Mouse (Mus musculus) cerebellum, adult 18-20 months (tissue): ENCODE results near the gene Sart1.
"Not testable (repeated sequence)": the region's sequence is repeated elsewhere in the genome, so short reads cannot be mapped to it uniquely, and the experiment has no call there.

Experiments used
- DNase-seq, 2 experiments: peaks; one replicate each; pipeline ENCODE4 v3.0.0; 2021

The Sart1 gene

GRCm38 (mm10) chr19:5413840-5414239 is 25.3 kb upstream of the Sart1 start:
- no peak for DNase-seq

GRCm38 (mm10) chr19:5411961-5412360 is 23.5 kb upstream of the Sart1 start:
- no peak for DNase-seq

DNA sequence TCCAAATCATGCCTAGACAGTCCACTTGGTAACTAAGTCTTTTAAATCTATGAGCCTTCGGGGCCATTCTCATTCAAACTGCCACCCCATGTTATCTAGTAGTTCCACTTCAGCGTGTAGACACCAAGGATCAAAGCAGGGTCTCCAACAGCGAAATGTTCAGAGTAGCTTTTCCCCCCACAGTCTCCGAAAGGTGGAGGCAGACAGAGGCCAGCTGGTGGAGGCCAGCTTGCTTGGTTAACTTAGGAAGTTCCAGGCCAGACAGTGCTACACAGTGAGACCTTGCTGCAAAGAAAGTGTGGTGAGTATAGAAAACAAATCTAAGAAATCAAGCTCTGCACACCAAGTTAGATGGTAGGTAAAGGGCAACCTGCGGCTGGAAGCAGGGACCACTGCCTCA is 22.1 kb upstream of the Sart1 start:
- no peak for DNase-seq

DNA sequence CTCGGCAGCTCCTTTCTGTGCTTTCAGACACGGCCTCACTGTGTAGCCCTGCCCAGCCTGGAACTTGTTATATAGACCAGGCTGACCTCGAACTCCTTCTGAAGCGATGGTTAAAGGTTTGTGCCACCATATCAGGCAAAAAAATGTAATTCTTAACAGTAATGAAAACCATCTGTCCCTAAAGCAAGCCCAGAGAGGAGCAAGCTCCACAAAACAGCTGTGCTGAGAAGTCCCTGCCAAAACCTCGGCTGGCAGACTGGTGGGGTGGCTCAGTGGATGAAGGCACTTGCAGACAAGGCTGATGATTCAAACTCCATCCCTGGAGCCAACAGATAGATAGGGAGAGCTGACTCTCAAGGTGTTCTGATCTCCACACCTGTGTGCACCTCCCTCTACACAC is 20.6 kb upstream of the Sart1 start:
- no peak for DNase-seq

GRCm38 (mm10) chr19:5408057-5409001 is 19.8 kb upstream of the Sart1 start:
- DNase-seq, result no peak

DNA sequence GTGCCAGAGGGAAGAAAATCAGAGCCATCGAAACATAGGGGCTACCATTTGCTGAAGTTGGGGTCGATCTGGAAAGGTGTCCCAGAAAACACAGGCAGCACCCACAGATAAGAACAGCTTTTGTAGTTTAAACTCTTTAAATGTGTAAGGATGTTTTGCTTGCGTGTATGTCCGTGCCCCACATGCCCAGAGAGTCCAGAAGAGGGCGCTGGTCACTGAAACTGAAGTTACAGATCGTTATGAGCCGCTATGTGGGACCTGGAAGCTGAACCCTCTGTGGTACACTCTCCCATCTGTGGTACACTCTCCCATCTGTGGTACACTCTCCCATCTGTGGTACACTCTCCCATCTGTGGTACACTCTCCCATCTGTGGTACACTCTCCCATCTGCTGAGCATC is 18.6 kb upstream of the Sart1 start:
- peak; percentile 73 to 75 for DNase-seq

DNA sequence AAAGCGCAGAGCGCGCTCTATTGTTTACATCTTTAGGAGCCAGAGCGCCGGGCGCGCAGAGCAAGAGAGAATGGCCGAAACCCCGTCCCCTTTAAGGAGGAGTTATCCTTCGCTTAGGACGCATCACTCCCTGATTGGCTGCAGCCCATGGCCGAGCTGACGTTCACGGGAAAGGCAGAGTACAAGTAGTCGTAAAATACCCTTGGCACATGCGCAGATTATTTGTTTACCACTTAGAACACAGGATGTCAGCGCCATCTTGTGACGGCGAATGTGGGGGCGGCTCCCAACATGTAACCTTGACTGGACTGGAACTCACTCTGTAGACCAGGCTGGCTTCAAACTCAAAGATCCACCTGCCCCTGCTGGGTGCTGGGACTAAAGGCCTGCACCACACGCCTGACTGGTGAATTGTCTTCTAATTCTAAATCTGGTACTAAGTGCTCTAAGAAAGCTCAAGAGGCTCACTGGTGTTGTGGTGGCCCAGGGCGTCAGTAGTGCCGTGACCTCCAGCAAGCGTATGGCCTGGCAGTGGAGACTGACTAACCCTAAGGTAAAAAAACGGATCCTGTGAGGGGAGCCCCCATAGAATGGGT is 18.1 kb upstream of the Sart1 start:
- DNase-seq, result peak; percentile 59

GRCm38 (mm10) chr19:5405924-5406323 is 17.4 kb upstream of the Sart1 start:
- no peak for DNase-seq

- no peak for DNase-seq
Observed at GRCm38 (mm10) chr19:5402293-5402692, 13.8 kb upstream of the Sart1 start, which contains the start of gene Tsga10ip. TSS of gene Tsga10ip (minus strand) at chr19:5402526.

DNA sequence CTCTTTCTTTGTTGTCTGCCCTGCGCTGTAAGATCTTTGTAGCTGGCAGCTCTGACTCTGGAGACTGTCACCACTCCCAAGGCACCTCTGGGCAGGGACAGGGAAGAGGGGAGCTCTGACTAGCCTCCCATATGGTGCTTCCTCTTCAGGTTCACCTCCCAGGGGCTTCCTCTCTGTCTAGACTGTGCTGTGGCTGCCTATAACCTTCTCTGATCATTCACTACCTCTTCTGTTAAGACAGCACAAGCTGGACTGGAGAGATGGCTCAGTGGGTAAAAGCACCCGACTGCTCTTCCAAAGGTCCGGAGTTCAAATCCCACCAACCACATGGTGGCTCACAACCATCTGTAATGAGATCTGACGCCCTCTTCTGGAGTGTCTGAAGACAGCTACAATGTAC is 12.6 kb upstream of the Sart1 start:
- DNase-seq, result not testable (repeated sequence)

DNA sequence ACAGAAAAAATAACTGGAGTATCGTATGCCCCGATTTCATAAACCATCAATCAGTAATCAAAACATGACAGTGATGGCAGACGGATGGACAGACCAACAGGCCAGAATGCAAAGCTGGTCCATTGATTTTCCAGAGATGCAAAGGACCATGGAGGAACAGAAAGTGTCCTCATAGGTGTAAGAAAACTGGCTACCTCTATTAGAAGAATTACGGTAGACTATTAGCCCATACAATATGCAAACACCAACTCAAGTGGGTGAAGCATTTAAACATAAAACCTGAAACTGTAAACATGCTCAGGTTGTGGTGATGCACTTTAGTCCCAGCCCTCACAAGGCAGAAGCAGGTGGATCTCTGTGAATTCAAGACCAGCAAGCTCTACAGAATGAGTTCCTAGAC is 6.9 kb upstream of the Sart1 start:
- DNase-seq, result no peak

- DNase-seq, result peak; percentile 61 to 67
Observed at GRCm38 (mm10) chr19:5394168-5394567, 5.7 kb upstream of the Sart1 start.

DNA sequence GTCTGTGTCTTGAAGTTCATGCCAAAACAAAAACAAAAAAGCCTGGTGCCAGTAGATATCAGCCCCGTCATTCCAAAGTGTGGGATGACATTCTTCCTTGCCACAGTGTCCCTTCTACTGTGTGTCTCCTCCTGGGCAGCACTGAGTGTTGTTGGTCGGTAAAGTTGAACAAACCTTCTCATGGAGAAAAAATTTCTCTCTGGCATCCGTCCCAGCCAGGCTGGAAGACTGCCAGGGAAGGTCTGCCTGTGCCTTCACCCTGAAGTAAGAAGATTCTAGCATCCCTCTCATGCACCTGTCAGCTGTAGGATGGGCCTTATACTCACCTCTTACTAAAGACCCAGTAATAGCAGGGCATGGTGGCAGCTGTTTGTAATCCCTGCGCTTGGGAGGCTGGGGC is 4.4 kb upstream of the Sart1 start:
- peak; percentile 64 to 73 for DNase-seq

DNA sequence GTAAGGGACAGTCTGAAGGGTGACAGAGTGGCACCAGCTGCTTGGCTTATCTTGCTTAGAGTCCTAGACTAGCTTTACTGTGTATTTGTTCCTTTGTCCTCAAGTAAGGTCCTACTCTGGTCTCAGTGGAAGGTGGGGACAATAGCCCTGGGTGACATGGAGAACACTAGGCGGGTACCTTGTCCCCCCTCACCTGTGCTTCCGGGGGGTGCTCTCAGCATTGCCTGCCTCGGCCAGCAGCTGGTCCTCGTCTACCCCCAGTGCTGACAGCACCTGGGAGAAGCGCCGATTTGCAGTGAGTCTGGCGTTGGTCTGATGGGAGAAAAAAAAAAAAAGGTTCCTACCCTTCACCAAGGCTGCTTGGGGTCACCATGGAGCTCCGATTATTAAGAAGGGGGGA is 1.9 kb upstream of the Sart1 start:
- DNase-seq, result no peak

DNA sequence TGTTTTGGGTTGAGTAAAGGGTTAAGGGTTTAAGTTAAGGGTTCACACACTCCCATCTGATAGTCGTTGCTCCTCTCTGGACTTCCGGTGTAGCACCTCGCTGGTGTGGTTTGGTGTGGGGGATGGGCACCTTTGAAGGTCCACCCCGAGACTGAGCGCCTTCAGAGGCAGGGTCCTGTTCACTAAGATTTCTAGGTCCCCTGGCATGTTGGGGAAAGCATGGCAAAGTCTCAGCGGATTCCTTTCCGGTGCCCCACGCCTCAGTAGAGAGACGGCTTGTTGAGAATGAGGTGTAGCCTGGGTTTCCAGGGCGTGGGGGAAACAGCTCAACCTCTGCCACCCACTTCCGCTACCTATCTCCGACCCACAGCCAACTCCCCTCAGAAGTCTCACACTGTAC is 1.1 kb upstream of the Sart1 start:
- DNase-seq, result no peak

DNA sequence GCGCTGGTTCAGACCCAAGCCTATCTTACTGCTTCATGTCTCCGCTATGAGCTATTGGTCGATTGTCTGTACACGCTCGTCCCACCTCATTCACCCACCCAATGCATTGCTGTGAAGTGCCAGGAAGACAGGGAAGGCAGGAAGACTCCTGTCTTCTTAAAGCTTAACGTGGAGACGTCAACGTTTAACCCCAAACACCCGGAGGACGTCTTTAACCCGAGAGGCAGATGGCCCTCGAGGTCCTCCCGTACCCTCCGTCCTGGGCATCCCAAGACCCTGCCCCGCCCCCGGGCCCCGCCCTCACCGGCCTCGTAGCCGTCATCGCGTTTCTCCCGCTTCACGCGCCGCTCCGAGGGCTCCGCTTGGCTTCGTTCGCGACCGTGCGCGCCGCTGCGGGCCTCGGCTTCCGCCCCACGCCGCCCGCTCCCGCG is 477 bp downstream of the Sart1 start:
- peak in 1 of 2 experiments; percentile 25 for DNase-seq

- no peak for DNase-seq
Observed at GRCm38 (mm10) chr19:5384715-5385114, 3.8 kb downstream of the Sart1 start.

- no peak for DNase-seq
Observed at GRCm38 (mm10) chr19:5383326-5383725, 5.2 kb downstream of the Sart1 start.

- no peak for DNase-seq
Observed at GRCm38 (mm10) chr19:5377446-5377845, 11.1 kb downstream of the Sart1 start.

GRCm38 (mm10) chr19:5374748-5375147 is 13.8 kb downstream of the Sart1 start:
- no peak for DNase-seq

DNA sequence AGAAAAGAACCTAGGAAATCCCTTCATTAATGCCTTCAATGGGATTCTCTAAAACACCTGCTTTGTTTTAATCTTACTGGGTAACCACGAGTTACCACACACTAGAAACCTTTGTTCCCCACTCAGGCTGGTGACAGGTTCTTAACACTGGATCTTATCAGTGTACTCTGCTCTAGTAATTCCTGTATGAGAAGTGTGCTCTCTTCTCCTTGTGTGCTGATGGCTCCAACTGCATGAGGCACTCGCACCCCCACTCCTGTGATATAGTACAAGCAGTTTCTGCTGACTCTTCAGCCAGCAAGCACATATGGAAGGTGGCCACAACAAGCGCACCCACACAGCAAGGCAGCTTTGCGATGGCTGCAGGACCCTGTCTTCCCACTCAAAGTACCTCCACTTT is 14.3 kb downstream of the Sart1 start:
- DNase-seq, result no peak

DNA sequence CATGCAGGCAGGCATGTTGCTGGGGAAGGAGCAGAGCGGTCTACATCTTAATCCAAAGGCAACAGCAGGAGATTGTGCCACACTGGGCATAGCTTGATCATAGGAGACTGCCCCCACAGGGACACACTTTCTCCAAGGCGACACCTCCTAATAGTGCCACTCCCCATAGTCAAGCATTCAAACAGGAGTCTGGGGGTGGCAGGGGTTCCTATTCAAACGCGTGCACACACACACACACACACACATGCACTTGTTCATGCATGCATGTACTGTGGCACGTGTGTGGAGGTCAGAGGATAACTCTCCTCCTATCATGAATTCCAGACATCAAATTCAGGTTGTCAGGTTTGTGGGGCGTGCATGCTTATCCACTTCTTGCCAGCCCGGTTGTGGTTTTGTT is 15.8 kb downstream of the Sart1 start:
- DNase-seq, result no peak

DNA sequence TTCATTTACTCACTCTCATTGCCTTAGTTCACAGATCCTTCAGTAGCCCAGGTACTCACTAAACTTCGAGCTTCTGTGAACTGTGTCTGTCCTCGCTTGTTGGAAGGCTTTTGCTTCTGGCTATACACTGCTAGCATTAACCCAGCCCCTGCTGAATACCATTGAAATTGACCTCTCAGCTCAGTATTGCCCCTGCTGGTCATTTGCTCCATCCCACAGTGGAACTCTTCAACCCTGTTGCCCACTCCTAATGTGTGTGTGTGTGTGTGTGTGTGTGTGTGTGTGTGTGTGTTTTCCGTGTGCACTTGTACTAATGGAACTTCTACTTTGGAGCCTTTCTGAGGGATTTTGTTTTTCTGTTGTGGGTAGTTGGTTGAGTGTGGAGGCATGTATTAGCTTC is 17.6 kb downstream of the Sart1 start:
- DNase-seq, result no peak

GRCm38 (mm10) chr19:5367455-5367854 is 21.0 kb downstream of the Sart1 start:
- DNase-seq, result no peak

DNA sequence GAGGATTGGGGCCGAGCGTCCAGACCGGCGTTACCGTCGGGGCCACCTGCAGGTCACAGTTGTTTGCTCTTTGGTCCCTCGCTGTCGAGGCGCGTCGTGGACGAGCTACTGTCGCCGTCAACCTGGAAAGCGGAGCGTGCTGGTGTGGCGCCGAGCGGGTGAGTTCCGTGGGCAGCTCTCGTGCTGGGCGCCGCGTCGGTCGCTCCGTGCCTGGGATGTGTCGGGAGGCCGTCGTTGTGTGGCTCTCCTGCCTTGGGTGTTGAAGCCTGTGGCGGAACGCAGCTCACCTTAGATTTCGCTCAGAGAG is 21.5 kb downstream of the Sart1 start, which contains the start of gene Banf1:
Banf1 (minus strand) TSS at position 116 of the 307 bp plus-strand sequence.
- no peak for DNase-seq
